Mouse (Mus musculus) neural tube, embryonic 13.5 days (tissue): Measurements from ENCODE around the gene Erp44. TPM values are rescaled to one million over a fixed set of nuclear protein-coding genes. Genes with fewer than 3 reads are reported as not detected.

Experiments used
- ATAC-seq: fragments of 200-750 bp; cut with Nextera tagmentation; 2 replicates; pipeline ENCODE4 v1.8.0; 2017; ENCODE audit warnings: low read depth, mild to moderate bottlenecking, moderate TSS enrichment, moderate library complexity
- H3K27ac ChIP-seq: fragments of 300-500 bp; sonication (generic); replicated peaks from 2 replicates; pipeline ENCODE4 v1.5.1; 2015; ENCODE audit warnings: moderate library complexity, mild to moderate bottlenecking, inconsistent platforms
- H3K27me3 ChIP-seq: fragments of 300-500 bp; sonication (generic); 2 replicates; pipeline ENCODE4 v1.6.1; 2015; ENCODE audit warnings: mild to moderate bottlenecking, inconsistent platforms
- H3K36me3 ChIP-seq: fragments of 300-500 bp; sonication (generic); 2 replicates; pipeline ENCODE4 v1.6.1; 2015; ENCODE audit warnings: mild to moderate bottlenecking, inconsistent platforms
- H3K4me1 ChIP-seq: fragments of 300-500 bp; sonication (generic); replicated peaks from 2 replicates; pipeline ENCODE4 v1.6.1; 2015; ENCODE audit warnings: inconsistent platforms
- H3K4me2 ChIP-seq: fragments of 300-500 bp; sonication (generic); 2 replicates; pipeline ENCODE4 v1.6.1; 2015; ENCODE audit warnings: inconsistent platforms, mild to moderate bottlenecking, moderate library complexity
- H3K4me3 ChIP-seq: fragments of 300-500 bp; sonication (generic); 2 replicates; pipeline ENCODE4 v1.5.1; 2015; ENCODE audit warnings: mild to moderate bottlenecking, inconsistent platforms
- H3K9ac ChIP-seq: fragments of 300-500 bp; sonication (generic); 2 replicates; pipeline ENCODE4 v1.6.1; 2015; ENCODE audit warnings: moderate library complexity, mild to moderate bottlenecking, inconsistent platforms
- H3K9me3 ChIP-seq: fragments of 300-500 bp; sonication (generic); 2 replicates; pipeline ENCODE4 v1.6.1; 2016; ENCODE audit warnings: inconsistent platforms
- WGBS: fragments of 180-500 bp; shearing (Covaris S2); methylation state at CpG from one replicate; pipeline ENCODE4 v1.1.7; 2015; 5-methylcytosine and 5-hydroxymethylcytosine counted together
- polyA plus RNA-seq: library from polyadenylated mRNA; unstranded; fragments of >200 nt; fragmentation: Nextera tagmentation; extraction: Ambion mirVana; gene quantifications from 2 replicates; pipeline ENCODE4 v1.2.1, GENCODE M21; 2015

Gene Erp44
- polyA plus RNA-seq, 1 experiment from 2014 or later: 68.3 TPM

DNA sequence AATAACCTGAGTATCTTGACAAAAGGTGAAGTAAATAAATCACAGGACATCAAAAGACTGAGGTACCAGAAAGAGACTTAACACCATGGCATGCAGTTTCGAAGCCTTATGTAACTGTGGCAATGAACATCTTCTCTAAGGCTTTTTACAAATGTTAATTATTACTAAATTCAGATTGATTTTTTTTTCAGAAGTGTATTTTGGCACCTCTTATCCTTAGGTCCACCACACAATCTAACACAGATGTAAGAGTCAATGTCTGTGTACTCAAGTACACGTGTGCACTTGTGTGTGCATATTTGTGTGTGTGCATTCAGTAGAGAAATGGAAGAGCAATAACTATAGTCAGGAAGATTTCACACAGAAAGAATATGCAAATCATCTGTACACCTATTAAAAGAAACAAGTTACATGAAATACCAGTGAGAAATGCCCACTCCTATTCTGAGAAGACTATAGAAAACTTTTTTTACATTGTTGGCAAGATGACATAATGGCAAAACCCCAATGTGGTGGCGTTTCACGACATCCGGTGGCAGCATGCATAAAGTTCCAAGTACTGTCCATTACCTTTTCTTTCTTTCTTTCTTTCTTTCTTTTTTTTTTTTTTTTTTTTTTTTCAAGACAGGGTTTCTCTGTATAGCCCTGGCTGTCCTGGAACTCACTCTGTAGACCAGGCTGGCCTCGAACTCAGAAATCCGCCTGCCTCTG is 6.1 kb downstream of the Erp44 start:
- Histone ChIP-seq H3K27ac (no peak overlapping the region), H3K9ac (no peak overlapping the region), H3K9me3 (no peaks in the 10 kb centered on the region), H3K4me2 (no peak overlapping the region), H3K27me3 (no peaks in the 10 kb centered on the region), H3K4me1 (peaks cover 7% of the 10 kb centered on the region), H3K4me3 (no peak overlapping the region), H3K36me3 (no peaks in the 10 kb centered on the region)
- no peak for ATAC-seq
- WGBS: 95% methylated on average over 7 of the region's 7 CpGs

DNA sequence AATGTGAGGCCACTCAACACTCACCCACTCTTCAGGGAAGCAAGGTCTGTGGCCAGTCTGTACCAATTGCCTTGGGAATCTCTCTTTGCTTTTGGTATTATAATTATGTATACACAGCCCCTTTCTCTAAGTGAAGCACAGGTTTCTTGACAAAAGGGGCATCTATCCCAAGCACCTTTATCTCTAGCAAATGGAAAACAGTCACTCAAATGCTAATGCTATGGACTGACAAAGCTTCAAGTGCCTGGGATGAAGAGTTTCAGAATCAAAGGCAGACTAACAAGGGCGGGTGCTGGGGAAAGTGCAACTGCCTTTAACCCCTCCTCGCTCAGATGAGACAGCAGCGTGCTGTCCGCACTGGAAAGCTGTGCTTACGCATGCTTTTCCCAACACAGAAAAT is 7.5 kb downstream of the Erp44 start:
- 35% methylated on average over 5 of the region's 5 CpGs for WGBS
- Histone ChIP-seq H3K27ac (no peak overlapping the region), H3K4me3 (no peak overlapping the region), H3K9me3 (no peaks in the 10 kb centered on the region), H3K9ac (no peak overlapping the region), H3K4me2 (no peak overlapping the region), H3K27me3 (no peaks in the 10 kb centered on the region), H3K4me1 (peaks cover 4% of the 10 kb centered on the region), H3K36me3 (no peaks in the 10 kb centered on the region)
- ATAC-seq: no peak

DNA sequence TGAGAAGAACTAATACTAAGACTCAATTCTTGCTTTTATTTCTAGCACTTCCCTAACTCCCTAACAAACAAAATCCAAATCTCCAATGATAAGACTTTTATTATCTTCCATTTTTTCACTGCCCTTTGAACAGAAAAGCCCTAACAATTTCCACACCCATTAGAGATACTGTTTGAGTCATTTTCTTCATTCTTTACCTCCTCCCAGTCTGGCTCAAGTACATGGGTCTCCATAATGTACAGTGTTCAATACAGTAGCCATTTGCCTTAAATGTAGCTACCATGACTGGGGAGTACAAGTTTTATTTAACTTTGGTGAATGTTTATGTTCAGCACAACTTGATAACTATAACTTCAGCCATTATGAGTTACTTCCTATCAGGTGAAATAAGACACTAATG is 8.8 kb downstream of the Erp44 start:
- H3K9ac ChIP-seq: no peak overlapping the region
- no peak overlapping the region for H3K4me3 ChIP-seq
- no peaks in the 10 kb centered on the region for H3K9me3 ChIP-seq
- no peaks in the 10 kb centered on the region for H3K36me3 ChIP-seq
- no peak for ATAC-seq
- H3K27me3 ChIP-seq: no peaks in the 10 kb centered on the region
- no peak overlapping the region for H3K4me2 ChIP-seq
- H3K4me1 ChIP-seq: no peaks in the 10 kb centered on the region
- no peak overlapping the region for H3K27ac ChIP-seq

DNA sequence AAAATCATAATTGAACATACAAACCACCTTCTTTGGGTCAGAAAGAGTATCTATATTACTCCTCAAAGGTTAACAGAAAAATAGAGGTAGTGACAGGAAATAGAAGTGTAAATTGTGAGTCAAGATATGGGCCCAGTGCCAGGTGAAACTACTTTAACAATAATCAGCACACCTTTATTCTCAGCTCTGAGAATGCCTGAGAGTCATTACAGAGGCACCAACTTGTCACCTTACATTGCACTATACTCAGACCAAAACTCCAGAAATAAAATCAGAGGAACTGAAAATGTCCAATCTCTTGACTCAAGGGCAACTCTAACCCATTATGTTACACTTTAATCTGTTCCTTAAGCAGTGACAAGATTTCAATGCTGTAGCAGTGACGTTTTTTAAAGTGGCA is 11.2 kb downstream of the Erp44 start:
- WGBS: 89% methylated on average over 1 of the region's 1 CpGs
- Histone ChIP-seq H3K4me2 (no peak overlapping the region), H3K27ac (no peak overlapping the region), H3K4me3 (no peak overlapping the region), H3K9ac (no peak overlapping the region), H3K9me3 (no peaks in the 10 kb centered on the region), H3K4me1 (no peaks in the 10 kb centered on the region; the same call in 1 of the 2 replicates), H3K36me3 (no peaks in the 10 kb centered on the region), H3K27me3 (no peaks in the 10 kb centered on the region)
- no peak for ATAC-seq

DNA sequence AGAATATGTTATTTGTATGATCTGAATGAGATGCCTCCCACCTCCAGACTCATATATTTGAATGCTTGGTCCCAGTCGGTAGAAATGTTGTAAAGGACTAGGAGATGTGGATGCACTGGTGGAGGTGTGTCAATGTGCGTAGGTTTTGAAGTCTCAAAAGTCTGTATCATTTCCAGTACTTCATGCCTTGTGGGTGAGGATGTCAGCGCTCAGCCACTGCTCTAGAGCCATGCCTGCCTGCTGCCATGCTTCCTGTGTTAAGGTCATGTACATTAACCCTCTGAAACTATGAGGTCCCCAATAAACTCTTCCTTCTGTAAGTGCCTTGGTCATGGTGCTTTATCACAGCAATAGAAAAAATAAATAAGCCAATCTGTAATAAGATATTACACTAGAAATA is 11.7 kb downstream of the Erp44 start:
- H3K27me3 ChIP-seq: no peaks in the 10 kb centered on the region
- H3K4me2 ChIP-seq: no peak overlapping the region
- H3K4me1 ChIP-seq: no peaks in the 10 kb centered on the region; the same call in 1 of the 2 replicates
- H3K27ac ChIP-seq: no peak overlapping the region
- ATAC-seq: no peak
- no peak overlapping the region for H3K9ac ChIP-seq
- no peaks in the 10 kb centered on the region for H3K36me3 ChIP-seq
- H3K4me3 ChIP-seq: no peak overlapping the region
- H3K9me3 ChIP-seq: no peaks in the 10 kb centered on the region
- 80% methylated on average over 3 of the region's 3 CpGs for WGBS

DNA sequence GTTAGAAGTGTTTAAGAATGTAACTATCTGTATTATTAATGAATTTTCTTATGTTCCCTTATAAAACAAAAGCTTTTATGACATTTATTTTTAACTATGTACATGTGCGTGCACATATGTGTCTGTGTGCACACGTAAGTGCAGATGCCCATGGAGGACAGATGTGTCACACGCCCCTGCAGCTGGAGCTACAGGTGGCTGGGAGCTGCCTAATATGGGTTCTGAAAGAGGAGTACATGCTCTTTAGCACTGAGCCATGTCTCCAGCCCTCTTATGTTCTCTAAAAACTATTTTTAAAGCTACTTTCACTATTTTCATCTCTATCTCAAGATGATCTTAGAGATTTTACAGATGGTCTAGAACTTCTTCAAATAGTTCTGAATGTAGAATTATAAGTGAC is 21.3 kb downstream of the Erp44 start:
- Histone ChIP-seq H3K27ac (no peak overlapping the region), H3K4me2 (no peak overlapping the region), H3K9ac (no peak overlapping the region), H3K4me3 (no peak overlapping the region), H3K4me1 (no peaks in the 10 kb centered on the region), H3K9me3 (no peaks in the 10 kb centered on the region), H3K36me3 (no peaks in the 10 kb centered on the region), H3K27me3 (no peaks in the 10 kb centered on the region)
- no peak for ATAC-seq
- 94% methylated on average over 3 of the region's 3 CpGs for WGBS

DNA sequence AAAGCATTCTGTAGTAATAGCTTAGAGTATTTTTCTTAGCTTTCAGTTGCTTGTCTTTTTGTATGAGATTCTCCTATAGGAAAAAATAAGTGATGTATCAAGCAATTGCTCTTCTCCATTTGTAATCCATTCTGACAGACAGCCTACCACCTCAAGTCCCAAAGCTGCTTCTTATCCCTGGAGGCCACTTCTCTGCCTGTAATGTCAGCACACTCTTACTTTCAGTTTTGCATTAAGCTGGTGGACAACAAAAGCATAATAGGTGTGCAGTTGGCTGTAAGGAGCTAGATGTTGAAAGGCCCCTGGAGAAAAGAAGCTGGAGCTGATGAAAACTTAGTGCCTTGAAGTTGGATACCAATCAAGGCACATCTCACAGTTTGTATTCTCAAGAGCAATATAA is 26.1 kb downstream of the Erp44 start:
- no peak overlapping the region for H3K4me3 ChIP-seq
- no peak overlapping the region for H3K9ac ChIP-seq
- no peaks in the 10 kb centered on the region for H3K4me1 ChIP-seq
- H3K4me2 ChIP-seq: no peak overlapping the region
- ATAC-seq: no peak
- H3K36me3 ChIP-seq: no peaks in the 10 kb centered on the region
- no peaks in the 10 kb centered on the region for H3K27me3 ChIP-seq
- H3K9me3 ChIP-seq: no peaks in the 10 kb centered on the region
- H3K27ac ChIP-seq: no peak overlapping the region

- no peaks in the 10 kb centered on the region for H3K4me1 ChIP-seq
- H3K36me3 ChIP-seq: no peaks in the 10 kb centered on the region
- H3K4me3 ChIP-seq: no peak overlapping the region
- no peak overlapping the region for H3K27ac ChIP-seq
- H3K9me3 ChIP-seq: no peaks in the 10 kb centered on the region
- no peak overlapping the region for H3K9ac ChIP-seq
- ATAC-seq: no peak
- no peak overlapping the region for H3K4me2 ChIP-seq
- 87% methylated on average over 2 of the region's 2 CpGs for WGBS
- H3K27me3 ChIP-seq: no peaks in the 10 kb centered on the region
These were observed 35.1 kb downstream of the Erp44 start for GRCm38 (mm10) chr4:48244280-48244679.

DNA sequence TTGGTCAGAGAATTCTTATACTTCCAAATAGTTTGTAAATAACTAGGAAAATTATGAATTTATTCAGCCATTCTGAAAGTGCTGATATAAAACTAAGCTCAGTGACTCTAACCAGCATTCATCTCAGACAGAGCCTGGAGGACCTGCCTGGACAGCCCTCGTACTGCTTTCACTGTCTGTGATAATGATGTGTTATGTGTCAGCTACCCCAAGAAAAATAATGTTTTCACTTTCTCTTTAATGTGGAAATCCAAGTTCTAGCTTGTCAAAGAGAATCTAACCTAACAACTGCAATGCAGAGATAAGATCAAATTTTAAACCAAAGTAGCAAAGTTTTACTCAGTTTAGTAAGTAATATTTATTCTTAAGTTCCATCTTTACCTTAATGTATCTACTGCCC is 35.6 kb downstream of the Erp44 start:
- ATAC-seq: no peak
- no peaks in the 10 kb centered on the region for H3K9me3 ChIP-seq
- H3K4me3 ChIP-seq: no peak overlapping the region
- WGBS: 69% methylated on average over 1 of the region's 1 CpGs
- H3K27me3 ChIP-seq: no peaks in the 10 kb centered on the region
- no peak overlapping the region for H3K4me2 ChIP-seq
- no peak overlapping the region for H3K9ac ChIP-seq
- H3K27ac ChIP-seq: no peak overlapping the region
- H3K36me3 ChIP-seq: 0 out of 2 replicates have a peak, but pooled peaks cover 3% of the 10 kb centered on the region
- no peaks in the 10 kb centered on the region for H3K4me1 ChIP-seq

GRCm38 (mm10) chr4:48242482-48242881 is 36.9 kb downstream of the Erp44 start:
- no peaks in the 10 kb centered on the region for H3K9me3 ChIP-seq
- H3K27ac ChIP-seq: no peak overlapping the region
- no peak for ATAC-seq
- 0 out of 2 replicates have a peak, but pooled peaks cover 3% of the 10 kb centered on the region for H3K36me3 ChIP-seq
- no peak overlapping the region for H3K4me3 ChIP-seq
- H3K4me1 ChIP-seq: no peaks in the 10 kb centered on the region
- no peaks in the 10 kb centered on the region for H3K27me3 ChIP-seq
- 87% methylated on average over 4 of the region's 4 CpGs for WGBS
- H3K9ac ChIP-seq: no peak overlapping the region
- H3K4me2 ChIP-seq: no peak overlapping the region

GRCm38 (mm10) chr4:48239046-48239445 is 40.3 kb downstream of the Erp44 start:
- Histone ChIP-seq H3K27me3 (no peaks in the 10 kb centered on the region), H3K4me3 (no peak overlapping the region), H3K27ac (no peak overlapping the region), H3K36me3 (peaks cover 11% of the 10 kb centered on the region), H3K4me2 (no peak overlapping the region), H3K9me3 (no peaks in the 10 kb centered on the region), H3K9ac (no peak overlapping the region), H3K4me1 (no peaks in the 10 kb centered on the region)
- ATAC-seq: no peak
- 88% methylated on average over 4 of the region's 4 CpGs for WGBS

- H3K27me3 ChIP-seq: no peaks in the 10 kb centered on the region
- no peaks in the 10 kb centered on the region for H3K4me1 ChIP-seq
- no peak overlapping the region for H3K4me3 ChIP-seq
- no peak overlapping the region for H3K9ac ChIP-seq
- 92% methylated on average over 3 of the region's 3 CpGs for WGBS
- ATAC-seq: no peak
- H3K4me2 ChIP-seq: no peak overlapping the region
- H3K27ac ChIP-seq: no peak overlapping the region
- H3K36me3 ChIP-seq: peaks cover 11% of the 10 kb centered on the region
- H3K9me3 ChIP-seq: no peaks in the 10 kb centered on the region
These were observed 42.6 kb downstream of the Erp44 start for GRCm38 (mm10) chr4:48236721-48237120.

GRCm38 (mm10) chr4:48226800-48227199 is 52.6 kb downstream of the Erp44 start:
- Histone ChIP-seq H3K4me1 (no peaks in the 10 kb centered on the region), H3K36me3 (no peaks in the 10 kb centered on the region), H3K27ac (no peak overlapping the region), H3K27me3 (no peaks in the 10 kb centered on the region), H3K9ac (no peak overlapping the region), H3K4me2 (no peak overlapping the region), H3K4me3 (no peak overlapping the region), H3K9me3 (no peaks in the 10 kb centered on the region)
- ATAC-seq: no peak
- 62% methylated on average over 3 of the region's 3 CpGs for WGBS
